Mouse (Mus musculus) forebrain, embryonic 15.5 days (tissue): Measurements from ENCODE around the gene Dab2. TPM values are rescaled to one million over a fixed set of nuclear protein-coding genes. Genes with fewer than 3 reads are reported as not detected.

Source experiments
- ATAC-seq: fragments of 200-750 bp; cut with Nextera tagmentation; replicated peaks from 2 replicates; pipeline ENCODE4 v1.8.0; 2017; ENCODE audit warnings: mild to moderate bottlenecking, moderate TSS enrichment, moderate library complexity
- H3K27ac ChIP-seq: fragments of 300-500 bp; sonication (generic); replicated peaks from 2 replicates; pipeline ENCODE4 v1.5.1; 2015; ENCODE audit warnings: mild to moderate bottlenecking, inconsistent platforms
- H3K27me3 ChIP-seq: fragments of 300-500 bp; sonication (generic); 2 replicates; pipeline ENCODE4 v1.6.1; 2015; ENCODE audit warnings: inconsistent platforms
- H3K36me3 ChIP-seq: fragments of 300-500 bp; sonication (generic); 2 replicates; pipeline ENCODE4 v1.6.1; 2015; ENCODE audit warnings: mild to moderate bottlenecking, inconsistent platforms
- H3K4me1 ChIP-seq: fragments of 300-500 bp; sonication (generic); 2 replicates; pipeline ENCODE4 v1.6.1; 2015; ENCODE audit warnings: inconsistent platforms
- H3K4me2 ChIP-seq: fragments of 300-500 bp; sonication (generic); replicated peaks from 2 replicates; pipeline ENCODE4 v1.6.1; 2015; ENCODE audit warnings: mild to moderate bottlenecking, inconsistent platforms
- H3K4me3 ChIP-seq: fragments of 300-500 bp; sonication (generic); 2 replicates; pipeline ENCODE4 v1.5.1; 2015; ENCODE audit warnings: mild to moderate bottlenecking, inconsistent platforms
- H3K9ac ChIP-seq: fragments of 300-500 bp; sonication (generic); replicated peaks from 2 replicates; pipeline ENCODE4 v1.6.1; 2015; ENCODE audit warnings: mild to moderate bottlenecking, inconsistent platforms
- H3K9me3 ChIP-seq: fragments of 300-500 bp; sonication (generic); 2 replicates; pipeline ENCODE4 v1.6.1; 2016; ENCODE audit warnings: inconsistent platforms
- WGBS: fragments of 180-500 bp; shearing (Covaris S2); methylation state at CpG from one replicate; pipeline ENCODE4 v1.1.7; 2015; ENCODE audit warnings: mixed read lengths; 5-methylcytosine and 5-hydroxymethylcytosine counted together
- polyA plus RNA-seq: library from polyadenylated mRNA; unstranded; fragments of >200 nt; fragmentation: Nextera tagmentation; extraction: Ambion mirVana; gene quantifications from 2 replicates; pipeline ENCODE4 v1.2.1, GENCODE M21; 2015

The Dab2 gene
- polyA plus RNA-seq, 1 experiment from 2014 or later = 10.4 TPM

DNA sequence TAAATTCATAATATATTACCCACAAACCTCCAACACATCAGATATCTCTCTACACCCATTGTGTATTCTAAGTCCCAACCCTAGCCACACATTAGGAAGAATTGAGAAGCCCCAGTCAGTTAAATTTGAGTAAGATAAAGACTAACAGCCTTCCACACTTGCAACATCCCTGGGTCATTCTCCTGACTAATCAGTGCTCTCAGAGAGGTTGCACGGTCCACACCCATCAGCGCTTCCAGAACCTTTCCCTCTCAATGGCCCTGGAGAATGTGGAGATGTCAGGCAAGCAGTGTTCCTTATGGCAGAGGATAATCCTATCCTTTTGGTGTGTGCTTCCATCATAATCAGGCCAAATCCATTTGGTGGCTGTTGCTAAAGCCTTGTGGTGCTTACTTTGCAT lies 144.9 kb downstream of the Dab2 start:
- H3K27me3 ChIP-seq = no peaks in the 10 kb centered on the region
- no peak for ATAC-seq
- H3K4me1 ChIP-seq = 0 out of 2 replicates have a peak, but pooled peaks cover 4% of the 10 kb centered on the region
- no peak overlapping the region for H3K4me3 ChIP-seq
- 91% methylated on average over 2 of the region's 2 CpGs for WGBS
- H3K9ac ChIP-seq = no peak overlapping the region
- no peak overlapping the region for H3K4me2 ChIP-seq
- H3K36me3 ChIP-seq = no peaks in the 10 kb centered on the region
- no peaks in the 10 kb centered on the region for H3K9me3 ChIP-seq
- no peak overlapping the region for H3K27ac ChIP-seq

DNA sequence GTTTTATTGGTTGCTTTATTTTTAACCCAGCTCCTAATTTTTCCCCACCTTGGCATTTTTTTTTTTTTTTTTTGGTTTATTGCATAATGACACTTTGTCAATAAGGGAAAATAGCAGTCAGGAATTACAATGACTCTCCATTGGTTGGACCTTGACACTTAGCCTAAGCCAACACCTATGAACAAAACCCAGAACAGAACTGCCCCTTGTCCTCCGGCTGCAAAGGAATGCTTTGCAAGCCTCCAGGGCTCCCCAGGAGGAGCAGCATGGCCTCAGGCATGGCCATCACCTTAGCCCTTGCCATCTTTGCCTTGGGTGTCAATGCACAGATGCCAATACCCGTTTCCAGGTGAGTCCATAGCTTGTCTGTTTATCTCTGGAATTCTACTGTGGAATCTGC lies 145.5 kb downstream of the Dab2 start, which contains the start of gene C9:
C9 (plus strand) TSS at position 193 of the 400 bp plus-strand sequence.
- ATAC-seq = no peak
- Histone ChIP-seq H3K36me3 (no peaks in the 10 kb centered on the region), H3K4me2 (no peak within 1 kb of the TSS), H3K27me3 (no peaks in the 10 kb centered on the region), H3K4me1 (0 out of 2 replicates have a peak, but pooled peaks cover 4% of the 10 kb centered on the region), H3K9ac (no peak within 1 kb of the TSS), H3K27ac (no peak within 1 kb of the TSS), H3K4me3 (no peak within 1 kb of the TSS), H3K9me3 (no peaks in the 10 kb centered on the region)
- WGBS = 65% methylated on average over 2 of the region's 2 CpGs

DNA sequence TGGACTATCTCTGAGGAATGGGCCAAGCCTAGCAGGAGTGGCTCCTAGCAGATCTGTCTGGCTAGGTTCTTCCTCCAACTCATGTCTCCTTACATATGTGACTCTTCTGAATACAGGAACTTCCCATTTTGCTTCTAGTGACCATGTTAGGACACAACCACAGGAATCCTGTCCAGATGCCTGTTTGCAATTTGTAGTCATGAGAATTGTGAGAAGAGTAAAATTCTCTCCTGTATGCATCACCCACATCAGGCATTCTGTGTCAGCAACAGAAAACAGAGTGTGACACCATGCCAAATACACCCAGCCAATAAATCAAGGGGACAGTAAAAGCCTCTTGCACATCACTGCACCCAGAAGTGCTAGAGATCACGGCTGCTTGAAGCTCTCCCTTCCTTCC lies 146.6 kb downstream of the Dab2 start:
- H3K4me3 ChIP-seq = no peak overlapping the region
- no peak overlapping the region for H3K4me2 ChIP-seq
- H3K36me3 ChIP-seq = no peaks in the 10 kb centered on the region
- H3K4me1 ChIP-seq = 0 out of 2 replicates have a peak, but pooled peaks cover 4% of the 10 kb centered on the region
- 63% methylated on average over 1 of the region's 1 CpGs for WGBS
- H3K27me3 ChIP-seq = no peaks in the 10 kb centered on the region
- no peak overlapping the region for H3K9ac ChIP-seq
- H3K9me3 ChIP-seq = no peaks in the 10 kb centered on the region
- no peak overlapping the region for H3K27ac ChIP-seq
- no peak for ATAC-seq

DNA sequence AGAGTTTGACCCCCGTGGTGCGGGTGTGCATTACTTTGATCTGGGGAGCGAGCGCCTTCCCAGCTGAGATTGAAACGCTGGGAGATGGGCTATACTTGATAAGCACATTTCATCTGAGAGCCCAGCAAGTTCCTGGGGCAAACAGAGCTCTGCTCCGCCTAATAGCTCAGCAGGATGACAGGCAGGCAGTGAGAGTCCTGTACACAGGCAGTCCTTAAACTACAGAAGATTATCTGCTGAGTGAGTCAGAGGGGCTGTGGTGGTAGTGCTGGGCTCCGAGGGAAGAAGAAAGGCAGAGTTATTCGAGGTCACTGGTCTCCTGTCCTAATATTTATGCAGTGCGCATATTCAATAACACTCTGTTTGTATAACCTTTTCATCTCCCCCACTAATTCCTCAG lies 149.3 kb downstream of the Dab2 start:
- no peak overlapping the region for H3K4me3 ChIP-seq
- 32% methylated on average over 9 of the region's 9 CpGs for WGBS
- ATAC-seq = peak; percentile 53; the same call in 1 of the 2 replicates
- H3K4me1 ChIP-seq = 0 out of 2 replicates have a peak, but pooled peaks cover 4% of the 10 kb centered on the region
- H3K9ac ChIP-seq = no peak overlapping the region
- no peak overlapping the region for H3K27ac ChIP-seq
- no peaks in the 10 kb centered on the region for H3K27me3 ChIP-seq
- no peaks in the 10 kb centered on the region for H3K36me3 ChIP-seq
- H3K4me2 ChIP-seq = no peak overlapping the region
- H3K9me3 ChIP-seq = no peaks in the 10 kb centered on the region

DNA sequence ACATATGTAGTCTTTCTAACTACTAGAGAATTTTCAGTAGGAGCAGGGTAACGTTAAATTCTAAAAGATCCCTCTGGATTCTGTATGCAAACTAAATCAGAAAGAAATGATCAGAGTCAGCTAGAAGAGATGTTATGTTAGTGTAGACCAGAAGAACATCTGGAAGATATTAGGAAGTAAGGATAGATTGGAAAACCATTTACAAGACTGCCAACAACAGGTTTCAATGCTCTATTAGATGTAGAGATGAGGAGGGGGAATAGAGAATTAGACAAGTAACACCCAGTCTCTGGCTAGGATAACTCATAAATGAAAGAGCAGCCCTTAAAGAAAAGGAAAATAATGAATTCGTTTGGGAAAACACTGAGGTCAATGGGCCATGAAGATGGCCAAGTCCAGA lies 154.9 kb downstream of the Dab2 start:
- no peak for ATAC-seq
- no peaks in the 10 kb centered on the region for H3K4me1 ChIP-seq
- H3K27me3 ChIP-seq = no peaks in the 10 kb centered on the region
- H3K4me2 ChIP-seq = no peak overlapping the region
- H3K9me3 ChIP-seq = no peaks in the 10 kb centered on the region
- no peak overlapping the region for H3K4me3 ChIP-seq
- WGBS = 82% methylated on average over 2 of the region's 2 CpGs
- H3K9ac ChIP-seq = no peak overlapping the region
- H3K27ac ChIP-seq = no peak overlapping the region
- H3K36me3 ChIP-seq = no peaks in the 10 kb centered on the region

DNA sequence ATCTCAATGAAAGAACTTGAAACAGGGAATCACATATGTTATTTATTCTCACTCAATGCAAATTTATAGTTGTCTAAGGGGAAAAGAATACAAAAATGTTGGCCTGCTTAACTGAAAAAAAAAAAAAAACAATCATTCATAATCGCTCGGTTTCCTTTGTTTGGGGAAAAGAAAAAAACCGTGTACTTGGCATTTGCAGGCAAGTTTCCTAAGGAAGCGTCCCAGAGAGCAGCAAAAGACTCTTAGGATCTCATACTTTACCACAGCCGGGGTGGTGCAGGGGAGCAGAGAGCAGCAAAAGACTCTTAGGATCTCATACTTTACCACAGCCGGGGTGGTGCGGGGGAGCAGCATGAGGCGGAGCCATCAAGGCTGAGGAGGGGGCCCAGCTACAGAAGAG lies 161.8 kb downstream of the Dab2 start:
- 76% methylated on average over 8 of the region's 8 CpGs for WGBS
- no peak overlapping the region for H3K27ac ChIP-seq
- H3K4me3 ChIP-seq = no peak overlapping the region
- no peaks in the 10 kb centered on the region for H3K9me3 ChIP-seq
- H3K9ac ChIP-seq = no peak overlapping the region
- H3K4me2 ChIP-seq = no peak overlapping the region
- ATAC-seq = no peak
- no peaks in the 10 kb centered on the region for H3K4me1 ChIP-seq
- no peaks in the 10 kb centered on the region for H3K27me3 ChIP-seq
- no peaks in the 10 kb centered on the region for H3K36me3 ChIP-seq

DNA sequence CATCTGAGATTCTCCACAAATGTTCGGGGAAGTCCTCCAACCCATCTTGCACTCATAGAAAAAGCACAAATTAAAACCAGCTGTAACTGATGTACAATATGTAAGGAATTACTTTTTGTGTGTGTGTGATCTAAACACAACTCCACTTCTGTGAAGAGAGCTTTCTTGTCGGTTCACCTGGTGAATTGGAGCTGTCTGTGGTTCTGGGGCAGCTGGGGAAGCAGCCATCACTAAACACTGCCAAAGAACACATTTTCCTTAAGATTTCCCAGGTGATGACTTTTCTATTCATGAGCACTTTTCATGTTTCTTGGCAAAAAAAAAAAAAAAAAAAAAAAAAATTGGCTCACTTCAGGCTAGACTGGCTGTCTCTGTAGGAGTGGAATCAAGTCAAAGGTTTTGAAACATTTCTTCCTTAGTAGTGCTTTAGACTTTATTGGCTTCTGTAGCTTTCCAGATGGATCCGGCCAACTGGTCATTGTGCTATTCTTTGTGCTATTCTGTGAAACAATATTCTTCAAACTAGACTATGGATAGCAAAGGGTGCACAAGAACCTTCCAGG lies 163.9 kb downstream of the Dab2 start:
- H3K27ac ChIP-seq = no peak overlapping the region
- H3K4me2 ChIP-seq = no peak overlapping the region
- H3K27me3 ChIP-seq = no peaks in the 10 kb centered on the region
- H3K36me3 ChIP-seq = no peaks in the 10 kb centered on the region
- H3K9ac ChIP-seq = no peak overlapping the region
- no peaks in the 10 kb centered on the region for H3K9me3 ChIP-seq
- 81% methylated on average over 3 of the region's 3 CpGs for WGBS
- H3K4me3 ChIP-seq = no peak overlapping the region
- no peaks in the 10 kb centered on the region for H3K4me1 ChIP-seq
- ATAC-seq = no peak

DNA sequence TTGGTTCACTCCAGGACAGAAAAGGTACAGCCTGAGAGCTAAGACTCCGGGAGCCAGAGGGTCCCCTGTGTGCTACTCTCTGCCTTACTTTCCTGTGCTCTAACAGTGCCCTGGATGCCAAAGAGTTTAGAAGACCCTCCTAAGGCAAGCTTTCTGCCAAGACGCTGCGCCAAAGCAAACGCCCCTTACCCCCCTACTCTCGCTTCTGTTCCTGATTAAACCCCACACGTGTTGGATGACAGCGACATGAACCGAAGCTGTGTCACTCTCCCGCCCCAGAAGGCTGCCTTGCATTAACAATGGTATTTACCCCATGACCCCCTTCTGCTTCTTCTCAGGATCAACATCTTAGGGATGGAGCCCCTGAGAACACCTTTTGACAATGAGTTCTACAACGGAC lies 167.4 kb downstream of the Dab2 start:
- Histone ChIP-seq H3K4me1 (no peaks in the 10 kb centered on the region), H3K9me3 (no peaks in the 10 kb centered on the region)
- WGBS = 82% methylated on average over 10 of the region's 10 CpGs

DNA sequence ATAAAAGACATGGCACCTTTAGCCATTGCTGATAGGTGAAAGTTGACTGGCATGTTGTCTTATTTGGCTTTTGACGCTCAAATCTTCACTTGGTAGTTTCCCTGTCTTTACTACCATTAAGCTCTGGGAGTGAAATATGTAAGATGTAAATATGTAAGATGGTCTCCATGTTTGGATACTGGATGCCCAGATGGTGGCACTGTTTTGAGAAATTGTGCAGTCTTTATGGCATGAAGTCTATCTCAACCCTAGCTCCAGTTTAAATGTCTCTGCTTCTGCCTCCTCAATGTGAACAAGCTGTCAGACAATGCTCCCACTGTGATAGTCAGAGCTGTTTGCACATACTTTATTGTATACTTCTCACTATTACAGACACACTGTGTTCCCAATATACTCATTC lies 169.3 kb downstream of the Dab2 start:
- Histone ChIP-seq H3K27me3 (no peaks in the 10 kb centered on the region), H3K4me2 (no peak overlapping the region), H3K9ac (no peak overlapping the region), H3K36me3 (no peaks in the 10 kb centered on the region), H3K4me3 (no peak overlapping the region), H3K9me3 (no peaks in the 10 kb centered on the region), H3K27ac (no peak overlapping the region), H3K4me1 (no peaks in the 10 kb centered on the region)
- ATAC-seq = no peak
- WGBS = 95% methylated on average over 1 of the region's 1 CpGs

More for the DNA sequence above, 167.4 kb downstream of the Dab2 start:
- no peak overlapping the region for H3K4me2 ChIP-seq
- no peak overlapping the region for H3K4me3 ChIP-seq
- H3K9ac ChIP-seq = no peak overlapping the region
- H3K27ac ChIP-seq = no peak overlapping the region
- no peaks in the 10 kb centered on the region for H3K27me3 ChIP-seq
- ATAC-seq = no peak
- no peaks in the 10 kb centered on the region for H3K36me3 ChIP-seq

DNA sequence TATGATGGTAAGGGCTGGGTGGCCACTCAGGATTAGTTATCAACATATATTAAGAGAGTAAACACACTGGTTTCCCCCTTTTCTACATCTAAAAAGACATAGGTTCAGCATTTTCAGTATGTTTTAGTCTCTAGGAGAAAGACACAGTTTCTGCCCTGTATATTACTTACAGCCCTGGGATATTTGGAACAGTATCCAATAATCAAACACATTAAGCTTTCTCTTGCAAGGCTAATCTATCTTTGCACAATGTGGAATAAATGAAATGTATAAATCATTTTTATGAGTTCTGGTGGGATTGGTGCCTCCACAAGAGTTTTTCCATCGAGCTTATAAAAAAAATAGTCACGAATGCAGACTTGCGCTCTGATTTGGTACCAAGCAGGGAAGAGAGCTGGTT lies 169.8 kb downstream of the Dab2 start:
- H3K27ac ChIP-seq = no peak overlapping the region
- H3K4me3 ChIP-seq = no peak overlapping the region
- H3K36me3 ChIP-seq = no peaks in the 10 kb centered on the region
- H3K27me3 ChIP-seq = no peaks in the 10 kb centered on the region
- 97% methylated on average over 3 of the region's 3 CpGs for WGBS
- no peaks in the 10 kb centered on the region for H3K9me3 ChIP-seq
- H3K4me1 ChIP-seq = no peaks in the 10 kb centered on the region
- no peak overlapping the region for H3K4me2 ChIP-seq
- no peak overlapping the region for H3K9ac ChIP-seq
- ATAC-seq = no peak

DNA sequence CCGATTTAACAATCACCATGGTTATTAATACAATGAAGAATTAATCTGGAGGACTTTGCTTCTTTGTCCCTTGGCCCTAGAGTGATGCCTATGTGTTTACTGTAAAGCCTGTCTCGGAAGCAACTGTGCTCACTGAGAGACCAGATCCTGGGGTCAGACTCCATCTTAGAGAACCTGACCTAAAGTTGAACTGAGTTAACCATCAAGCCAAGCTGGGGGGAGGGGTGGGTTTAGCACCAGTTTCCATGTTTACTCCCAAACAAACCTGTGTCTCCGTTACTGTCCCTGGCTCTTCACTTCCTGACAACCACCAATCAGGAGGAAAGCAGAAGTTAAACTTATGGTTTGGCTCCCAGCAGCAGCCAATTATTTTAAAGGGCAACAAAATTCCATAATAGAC lies 184.0 kb downstream of the Dab2 start:
- H3K36me3 ChIP-seq = no peaks in the 10 kb centered on the region
- H3K9me3 ChIP-seq = no peaks in the 10 kb centered on the region
- 81% methylated on average over 3 of the region's 3 CpGs for WGBS
- H3K27me3 ChIP-seq = no peaks in the 10 kb centered on the region
- H3K9ac ChIP-seq = no peak overlapping the region
- no peak overlapping the region for H3K27ac ChIP-seq
- ATAC-seq = no peak
- H3K4me2 ChIP-seq = no peak overlapping the region
- no peak overlapping the region for H3K4me3 ChIP-seq
- H3K4me1 ChIP-seq = no peaks in the 10 kb centered on the region
